ENCODE assay signal across 8 mouse cellular contexts in genomic region chr9:62763478-62763877, GRCm38 (mm10). TPM values are rescaled to one million over a fixed set of nuclear protein-coding genes. Genes with fewer than 3 reads are reported as not detected.
DNase-seq lines count a peak whose midpoint lies in the region; ATAC-seq lines count a peak whose summit lies in the region.
"Had no signal": no experiment of that assay in that cellular context is flagged by ENCODE, and none has a peak within 500 bp of the region (broad histone marks: within the 10 kb centered on the region; RNA-seq: fewer than 3 reads in every experiment).

No protein-coding gene starts in this region.

- H3K27me3 ChIP-seq in intestine, embryonic 14.5 days (replicated peaks; ENCODE audit: control insufficient read depth, insufficient read depth, low read length): no peaks in the 10 kb centered on the region

- H3K9ac ChIP-seq in intestine, embryonic 14.5 days (ENCODE audit: low read length): no peak overlapping the region
- H3K9ac ChIP-seq: liver, embryonic 13.5 days had no signal

- 18% methylated on average over 13 of the region's 13 CpGs for WGBS in intestine, embryonic 14.5 days

- H3K36me3 ChIP-seq in intestine, embryonic 14.5 days (ENCODE audit: control insufficient read depth, insufficient read depth, low read length): no peaks in the 10 kb centered on the region
- H3K36me3 ChIP-seq: liver, embryonic 13.5 days had no signal

- ATAC-seq in intestine, embryonic 14.5 days (replicated peaks; ENCODE audit: low FRiP score, low TSS enrichment, low read depth): no peak

- peak overlapping the region; percentile 25 for H3K4me2 ChIP-seq in intestine, embryonic 14.5 days (ENCODE audit: low read length)
- H3K4me2 ChIP-seq: liver, embryonic 13.5 days had no signal

- no peak overlapping the region for H3K27ac ChIP-seq in intestine, embryonic 14.5 days (ENCODE audit: low read depth)
- H3K27ac ChIP-seq: liver, embryonic 13.5 days had no signal

- no peaks in the 10 kb centered on the region for H3K9me3 ChIP-seq in intestine, embryonic 14.5 days (ENCODE audit: control insufficient read depth, low read length)
- H3K9me3 ChIP-seq: liver, embryonic 13.5 days had no signal

- no peaks in the 10 kb centered on the region for H3K4me1 ChIP-seq in intestine, embryonic 14.5 days (replicated peaks; ENCODE audit: control insufficient read depth, insufficient read depth, low read length)
- H3K4me1 ChIP-seq: liver, embryonic 13.5 days had no signal

- H3K4me3 ChIP-seq in intestine, embryonic 14.5 days (ENCODE audit: low read depth, low read length): no peak overlapping the region
- H3K4me3 ChIP-seq: liver, embryonic 13.5 days had no signal

- peak; percentile 59 to 80 for DNase-seq in layer of hippocampus, adult 18-20 months (ENCODE audit: low spot score in 2 of 2)
- no peak for DNase-seq in layer of hippocampus, postnatal 25 days (ENCODE audit: extremely low spot score in 1 of 2, low spot score in 1 of 2)
- DNase-seq in embryo, embryonic 11 days: peak; percentile 50
- no peak for DNase-seq in intestine, embryonic 14.5 days (ENCODE audit: low spot score)
- DNase-seq in right cerebral cortex, postnatal 14 days: peak; percentile 42
- no peak for DNase-seq in adrenal gland, postnatal 4 days (ENCODE audit: low spot score in 2 of 2)
- no peak for DNase-seq in adipocyte (ENCODE audit: low spot score)
- DNase-seq: liver, embryonic 13.5 days had no signal

RNA-seq across cellular contexts. Expression of gene Fem1b, which starts 48.3 kb away (rescaled TPM):
- 100 to 1,000 TPM in 1 of 2 experiments, 10 to 100 TPM in 1; 95.5 to 100 TPM for total RNA-seq in layer of hippocampus, adult 18-20 months (2021)
- total RNA-seq in layer of hippocampus, postnatal 25 days (2021): 100 to 1,000 TPM in 1 of 2 experiments, 10 to 100 TPM in 1; 97.6 to 105 TPM
- polyA plus RNA-seq in intestine, embryonic 14.5 days (2014; fragmentation: Nextera tagmentation; extraction: Ambion mirVana): 32.3 and 33.2 TPM in 2 replicates
- total RNA-seq in adrenal gland, postnatal 4 days (2021): 10 to 100 TPM; 44.0 to 50.4 TPM

Comparison
In these comparisons a context has a peak if more than half of its experiments do, and no peak if none do; other contexts are left out.
1. DNase-seq: peak in layer of hippocampus, adult 18-20 months (2 of 2), embryo, embryonic 11 days (single experiment) and right cerebral cortex, postnatal 14 days (single experiment); none in layer of hippocampus, postnatal 25 days (0 of 2), intestine, embryonic 14.5 days (single experiment), adrenal gland, postnatal 4 days (0 of 2) and adipocyte (single experiment).